Mouse (Mus musculus) Patski (cell line): ENCODE results near the gene Trmt10c. TPM values are rescaled to one million over a fixed set of nuclear protein-coding genes. Genes with fewer than 3 reads are reported as not detected.
"Not testable (repeated sequence)": the region's sequence is repeated elsewhere in the genome, so short reads cannot be mapped to it uniquely, and the experiment has no call there.

ENCODE experiments used
- ATAC-seq: fragments of 100-300 bp; one replicate; pipeline ENCODE4 v1.8.0; 2021
- CTCF ChIA-PET: fragments of 350-600 bp; sonication (Branson Sonifier 250); formaldehyde crosslinking; loops from one replicate; lab custom pipeline; 2022; ENCODE audit warnings: inconsistent platforms; lab: Charles Lee
- POLR2A ChIA-PET: fragments of 350-600 bp; sonication (Branson Sonifier 250); formaldehyde crosslinking; loops from one replicate; lab custom pipeline; 2022; ENCODE audit warnings: antibody characterized with exemption, inconsistent platforms; lab: Charles Lee
- DNase-seq: peaks from one replicate; pipeline ENCODE4 v3.0.0-alpha.2; 2011; ENCODE audit warnings: low read depth, low spot score
- H3K27me3 ChIP-seq: fragments of 371-371 bp; one replicate; pipeline ENCODE4 v1.5.1; 2021
- CTCF ChIP-seq: fragments of 100-300 bp; IDR thresholded peaks from one replicate; pipeline ENCODE4 v1.5.1; 2021
- in situ Hi-C: fragments of 300-500 bp; cut with MboI; formaldehyde crosslinking; loops from 3 replicates; pipeline ENCODE4 v1.11.1; 2018; ENCODE audit warnings: low pct_unique_long_range_greater_than_20kb, mixed read lengths
- polyA plus RNA-seq: library from polyadenylated mRNA; unstranded; gene quantifications from one replicate; pipeline ENCODE4 v1.2.3, GENCODE M21; 2021

Gene Trmt10c
- 17.9 TPM for polyA plus RNA-seq

DNA sequence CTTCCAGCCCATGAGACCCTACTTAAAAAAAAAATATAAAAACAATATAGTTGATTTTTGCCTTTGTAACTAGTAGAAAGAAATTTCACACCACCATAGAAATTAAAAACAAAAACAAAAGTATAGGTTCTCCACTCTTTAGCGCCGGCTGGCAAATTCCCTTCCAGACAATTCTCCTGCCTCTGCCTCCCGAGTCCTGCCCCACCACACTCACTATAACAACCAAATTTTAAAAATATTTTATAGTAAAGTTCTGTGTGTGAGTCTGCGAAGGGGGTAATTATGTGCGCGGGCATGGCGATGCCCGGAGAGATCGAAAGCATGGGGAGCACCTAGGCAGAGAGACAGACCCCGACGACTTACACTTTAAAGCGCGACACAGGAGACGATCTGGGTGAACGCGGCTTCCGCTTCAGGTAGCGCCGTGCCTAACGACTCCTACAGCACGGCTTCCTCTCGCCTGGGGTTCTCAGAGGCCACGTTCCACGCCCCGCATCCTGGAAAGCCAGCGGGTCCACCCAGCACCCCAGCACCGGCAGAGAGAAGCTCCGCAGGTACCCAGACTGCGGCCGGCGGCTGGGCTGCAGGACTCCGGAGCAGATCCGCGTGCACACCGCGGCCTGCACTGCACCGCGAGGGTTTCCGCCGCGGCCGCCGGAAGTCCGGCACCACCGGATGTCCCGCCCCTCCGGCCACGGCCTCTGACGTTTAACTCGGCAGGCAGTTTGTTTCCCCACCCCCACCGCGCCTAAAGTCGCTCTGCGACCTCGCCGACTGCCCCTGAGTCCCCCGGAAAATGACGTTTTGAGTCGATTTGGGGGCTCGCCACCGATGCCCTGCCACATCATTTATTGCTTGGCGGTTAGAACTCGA is at the start of gene Trmt10c:
Gene Trmt10c (minus strand): TSS at position 682 of the 873 bp plus-strand sequence.
- ChIA-PET POLR2A (no interaction called here), CTCF (no interaction called here)
- TF ChIP-seq CTCF = no peak
- ATAC-seq (peak; percentile 97), DNase-seq (no peak)
- in situ Hi-C loops = no loop called here
- no peaks in the 10 kb centered on the region for H3K27me3 ChIP-seq

DNA sequence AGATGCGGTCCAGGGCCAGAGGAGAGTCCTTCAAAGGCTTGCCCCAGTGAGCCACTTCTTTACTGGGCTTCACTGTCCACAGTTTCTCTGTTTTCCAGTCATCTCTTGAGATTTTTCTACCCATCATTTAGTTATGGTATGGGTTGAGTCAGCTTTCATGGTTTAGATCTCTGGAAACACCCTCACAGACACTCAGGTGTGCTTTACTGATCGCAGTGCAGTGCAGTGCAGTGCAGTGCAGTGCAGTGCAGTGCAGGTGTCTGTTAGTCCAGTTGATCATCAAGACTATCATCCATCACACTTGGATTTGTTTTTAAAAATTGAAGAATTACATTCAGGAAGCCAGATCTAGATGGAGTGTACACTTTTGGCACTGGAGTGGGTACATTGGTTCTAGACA is 48.7 kb upstream of the Trmt10c start:
- H3K27me3 ChIP-seq = no peaks in the 10 kb centered on the region
- ChIA-PET CTCF (interaction anchor here (1.5 kb wide), 1 partner anchor 10 kb away, joined by 5 read pairs; no protein-coding TSS in a partner anchor), POLR2A (no interaction called here)
- no peak for TF ChIP-seq CTCF
- DNase-seq = no peak
- no peak for ATAC-seq
- in situ Hi-C loops = no loop called here

DNA sequence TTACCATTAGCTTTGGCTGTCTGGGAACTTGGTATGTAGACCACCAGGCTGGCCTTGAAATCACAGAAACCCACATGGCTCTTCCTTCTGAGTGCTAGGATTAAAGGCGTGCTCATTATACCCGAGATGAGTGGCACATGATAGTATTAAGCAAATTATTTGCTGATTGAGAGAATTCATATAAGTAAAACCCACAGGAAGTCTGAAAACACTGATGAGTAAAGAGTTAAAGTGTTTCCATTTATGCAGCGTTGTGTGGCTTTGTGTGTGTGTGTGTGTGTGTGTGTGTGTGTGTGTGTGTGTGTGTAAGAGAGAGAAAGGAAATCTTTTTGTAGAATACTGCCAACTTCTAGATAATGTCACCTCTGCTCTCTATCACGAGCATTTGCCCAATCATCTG is 44.1 kb upstream of the Trmt10c start:
- no peak for TF ChIP-seq CTCF
- ChIA-PET CTCF (no interaction called here), POLR2A (no interaction called here)
- in situ Hi-C loops = no loop called here
- H3K27me3 ChIP-seq = no peaks in the 10 kb centered on the region
- no peak for DNase-seq
- ATAC-seq = no peak

DNA sequence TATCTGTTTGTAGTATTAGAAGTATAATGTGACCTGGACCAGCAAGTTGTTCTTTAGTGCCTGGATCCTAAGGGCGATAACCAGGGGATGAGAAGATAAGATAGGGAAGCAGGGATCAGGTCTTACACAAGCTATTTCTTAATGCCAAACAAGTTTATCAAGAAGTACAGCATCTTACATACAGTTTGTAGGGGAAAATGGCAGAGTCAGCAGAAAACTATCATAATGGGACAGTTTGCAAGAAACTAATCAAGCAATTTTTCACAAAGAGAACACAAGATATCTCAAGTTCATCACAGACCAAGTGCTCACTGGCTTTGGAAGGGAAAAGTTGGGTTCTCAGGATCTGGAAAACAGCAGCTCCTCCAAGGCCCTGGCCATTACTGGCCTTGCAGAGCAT is 41.8 kb upstream of the Trmt10c start:
- no peak for DNase-seq
- in situ Hi-C loops = loop anchor here (10.0 kb wide), 1 partner anchor 65 kb away; no protein-coding TSS in a partner anchor
- no peak for ATAC-seq
- ChIA-PET POLR2A (interaction anchor here (0.6 kb wide), 1 partner anchor 108 kb away, joined by 4 read pairs; no protein-coding TSS in a partner anchor), CTCF (interaction anchor here (1.5 kb wide), 1 partner anchor 98 kb away, joined by 5 read pairs; no protein-coding TSS in a partner anchor)
- no peak for TF ChIP-seq CTCF
- H3K27me3 ChIP-seq = no peaks in the 10 kb centered on the region

DNA sequence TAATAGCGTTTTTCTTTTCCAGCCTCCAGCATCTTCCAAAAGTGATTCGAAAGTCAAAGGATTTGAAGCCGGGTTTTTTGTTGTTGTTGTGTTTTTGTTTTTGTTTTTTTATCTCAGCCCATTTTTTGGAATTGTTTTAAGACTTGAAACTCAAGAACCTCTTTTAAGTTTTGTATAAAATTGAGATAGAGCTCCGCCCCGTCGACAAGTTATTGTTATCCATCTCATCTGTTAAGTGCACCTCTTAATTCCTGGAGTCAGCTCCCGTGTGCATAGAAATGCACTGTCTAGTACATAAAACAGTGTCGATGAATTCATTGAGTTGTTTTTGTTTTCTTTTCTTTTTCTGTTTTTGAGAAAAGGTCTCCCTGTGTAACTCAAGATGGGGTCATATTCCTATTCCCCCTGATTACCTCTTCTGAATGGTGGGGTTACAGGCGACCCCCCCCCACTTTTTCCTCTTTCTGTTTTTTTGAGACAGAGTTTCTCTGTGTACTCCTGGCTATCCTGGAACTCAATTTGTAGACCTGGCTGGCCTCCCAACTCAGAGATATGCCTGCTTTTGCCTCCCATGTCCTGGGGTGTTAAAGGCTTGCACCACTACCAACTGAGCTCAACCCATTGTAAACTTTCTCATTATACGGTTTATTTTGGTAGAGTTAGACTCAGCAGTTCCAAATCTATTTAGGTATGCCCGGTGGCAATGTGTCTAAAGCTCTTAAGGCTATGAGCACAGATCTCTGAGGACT is 38.7 kb upstream of the Trmt10c start:
- H3K27me3 ChIP-seq = no peaks in the 10 kb centered on the region
- ATAC-seq = no peak
- ChIA-PET CTCF (interaction anchor here (1.6 to 1.9 kb wide), 3 partner anchors 10 to 125 kb away, joined by 3 to 5 read pairs (median 4); no protein-coding TSS in a partner anchor), POLR2A (interaction anchor here (0.6 to 1.3 kb wide), 2 partner anchors 9 to 135 kb away, joined by 3 to 11 read pairs; no protein-coding TSS in a partner anchor)
- in situ Hi-C loops = loop anchor here (10.0 kb wide), 1 partner anchor 61 kb away; no protein-coding TSS in a partner anchor
- no peak for DNase-seq
- no peak for TF ChIP-seq CTCF

DNA sequence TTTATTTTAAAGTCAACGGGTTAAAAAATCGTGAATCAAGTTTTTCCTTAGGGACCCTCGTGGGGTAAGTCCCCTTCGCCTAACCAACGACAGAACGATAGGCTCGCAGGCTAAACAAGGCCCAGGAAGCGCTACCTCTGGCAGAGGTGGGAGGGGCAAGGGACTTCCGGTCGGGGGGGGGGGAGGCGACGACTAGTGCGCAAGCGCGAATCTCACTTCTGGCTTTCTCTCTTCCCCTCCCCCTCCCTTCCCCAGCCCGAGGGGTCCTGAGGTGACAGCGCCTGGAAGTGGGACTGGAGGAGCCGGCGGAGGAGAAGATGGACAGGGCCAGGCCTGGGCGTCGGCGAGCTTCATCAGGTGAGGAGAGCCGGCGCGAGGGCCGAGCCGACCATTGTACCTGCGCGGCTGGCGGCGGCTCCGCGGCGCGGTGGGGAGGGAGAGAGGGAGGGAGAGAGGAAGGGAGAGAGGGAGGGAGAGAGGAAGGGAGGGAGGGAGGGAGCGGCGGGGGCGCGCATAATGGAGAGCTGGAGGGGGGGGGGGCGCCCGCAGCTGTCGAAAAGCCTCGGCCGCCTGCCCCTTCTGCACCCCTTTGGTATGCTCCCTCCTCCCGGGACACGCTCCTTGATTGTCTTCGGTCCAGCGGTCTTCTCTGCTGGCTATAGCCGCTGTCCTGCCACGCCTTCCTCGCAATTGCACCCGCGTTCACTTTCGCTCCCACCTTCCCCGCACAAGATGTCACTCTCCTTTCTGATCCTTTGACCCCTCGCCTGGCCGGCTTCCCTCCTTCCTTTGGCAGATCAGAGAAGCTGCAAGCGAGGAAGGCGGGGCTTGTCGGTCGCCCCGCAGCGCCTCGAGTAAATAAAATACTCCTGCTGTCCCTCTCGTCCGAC is 37.8 kb upstream of the Trmt10c start:
- no peaks in the 10 kb centered on the region for H3K27me3 ChIP-seq
- ATAC-seq = peak; percentile 84
- POLR2A ChIA-PET = interaction anchor here (1.3 kb wide), 1 partner anchor 8 kb away, joined by 3 read pairs; no protein-coding TSS in a partner anchor
- in situ Hi-C loops = loop anchor here (10.0 kb wide), 1 partner anchor 61 kb away; no protein-coding TSS in a partner anchor
- CTCF ChIA-PET = interaction anchor here (1.0 to 1.9 kb wide), 2 partner anchors 11 kb away, joined by 5 read pairs; no protein-coding TSS in a partner anchor
- TF ChIP-seq CTCF = no peak
- peak; percentile 33 for DNase-seq

DNA sequence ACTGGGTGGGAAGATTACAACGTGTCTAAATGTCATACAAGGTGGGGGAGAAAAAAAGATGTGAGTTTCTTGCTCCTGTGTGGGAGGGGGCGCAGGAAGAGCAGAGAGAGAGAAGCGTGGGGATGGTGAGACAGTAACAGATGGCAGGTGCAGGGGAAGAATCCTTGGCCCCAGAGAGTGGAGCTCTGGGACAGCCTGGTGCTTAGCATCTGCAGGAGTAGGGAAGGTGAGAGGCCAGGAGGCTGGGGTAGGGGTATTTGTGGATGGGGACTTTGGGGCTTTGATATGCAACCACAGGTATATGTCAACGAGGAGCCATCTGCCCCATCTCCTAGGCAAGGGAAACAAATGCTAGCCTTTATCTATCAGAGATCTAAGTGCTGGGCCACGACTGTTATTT is 36.9 kb upstream of the Trmt10c start:
- no peak for TF ChIP-seq CTCF
- in situ Hi-C loops = loop anchor here (10.0 kb wide), 1 partner anchor 60 kb away; no protein-coding TSS in a partner anchor
- ChIA-PET POLR2A (no interaction called here), CTCF (interaction anchor here (1.0 kb wide), 1 partner anchor 10 kb away, joined by 5 read pairs; no protein-coding TSS in a partner anchor)
- no peak for ATAC-seq
- no peaks in the 10 kb centered on the region for H3K27me3 ChIP-seq
- DNase-seq = no peak

DNA sequence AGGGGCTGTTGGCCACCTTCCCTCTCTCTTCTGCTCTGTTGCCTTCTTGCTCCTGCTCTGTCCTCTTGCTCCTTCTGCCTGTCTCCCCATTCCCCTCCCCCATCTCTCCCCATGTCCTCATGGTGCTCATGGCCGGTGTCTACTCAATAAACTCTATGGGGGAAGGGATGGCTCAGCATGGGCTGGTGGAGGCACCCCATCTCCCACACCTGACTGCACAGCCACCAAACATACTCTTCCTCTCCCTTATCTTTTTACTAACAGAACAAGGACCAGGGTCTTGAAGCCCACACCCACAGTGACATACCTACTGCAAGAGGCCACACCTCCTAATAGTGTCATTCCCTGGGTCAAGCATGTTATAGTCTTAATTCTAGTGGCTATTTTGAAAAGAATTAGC is 36.5 kb upstream of the Trmt10c start:
- in situ Hi-C loops = loop anchor here (10.0 kb wide), 1 partner anchor 59 kb away; no protein-coding TSS in a partner anchor
- DNase-seq (no peak), ATAC-seq (no peak)
- POLR2A ChIA-PET = no interaction called here
- CTCF ChIA-PET = interaction anchor here (1.0 kb wide), 1 partner anchor 10 kb away, joined by 3 read pairs; no protein-coding TSS in a partner anchor
- TF ChIP-seq CTCF = no peak
- H3K27me3 ChIP-seq = no peaks in the 10 kb centered on the region

DNA sequence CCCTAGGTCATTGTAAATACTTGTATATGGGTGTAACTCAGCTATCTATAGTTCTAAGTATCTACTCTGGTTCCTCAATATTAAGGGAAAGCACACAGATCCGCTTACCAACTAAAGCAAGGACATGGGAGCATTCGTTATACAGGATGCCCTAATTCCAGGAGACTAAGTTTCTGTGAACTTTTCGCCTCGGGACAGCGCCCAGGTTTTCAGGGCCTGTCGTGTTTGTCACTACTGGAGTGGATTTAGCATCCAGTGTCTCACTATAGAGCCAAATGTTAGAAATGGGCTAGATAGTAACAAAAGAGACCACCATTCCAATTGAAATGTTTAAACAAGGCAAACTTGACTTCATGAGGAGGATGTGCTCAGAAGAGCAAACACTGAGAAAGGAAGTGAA is 35.5 kb upstream of the Trmt10c start:
- H3K27me3 ChIP-seq, ATAC-seq, DNase-seq, POLR2A ChIA-PET: not testable (repeated sequence)
- in situ Hi-C loops = loop anchor here (10.0 kb wide), 1 partner anchor 58 kb away; no protein-coding TSS in a partner anchor
- CTCF ChIA-PET = interaction anchor here (1.0 kb wide), 1 partner anchor 9 kb away, joined by 3 read pairs; no protein-coding TSS in a partner anchor
